Mouse (Mus musculus) forebrain, embryonic 12.5 days (tissue): ENCODE measurements around the gene 1700025B11Rik. TPM values are rescaled to one million over a fixed set of nuclear protein-coding genes. Genes with fewer than 3 reads are reported as not detected.

Experiments
- ATAC-seq: fragments of 200-750 bp; cut with Nextera tagmentation; 2 replicates; pipeline ENCODE4 v1.8.0; 2017; ENCODE audit warnings: moderate TSS enrichment; ENCODE audit not compliant: low FRiP score
- H3K27ac ChIP-seq: fragments of 300-500 bp; sonication (generic); 2 replicates; pipeline ENCODE4 v1.5.1; 2016; ENCODE audit warnings: mild to moderate bottlenecking
- H3K27me3 ChIP-seq: fragments of 300-500 bp; sonication (generic); 2 replicates; pipeline ENCODE4 v1.6.1; 2016; ENCODE audit warnings: mild to moderate bottlenecking
- H3K36me3 ChIP-seq: fragments of 300-500 bp; sonication (generic); replicated peaks from 2 replicates; pipeline ENCODE4 v1.6.1; 2016; ENCODE audit warnings: mild to moderate bottlenecking
- H3K4me1 ChIP-seq: fragments of 300-500 bp; sonication (generic); 2 replicates; pipeline ENCODE4 v1.6.1; 2016
- H3K4me2 ChIP-seq: fragments of 300-500 bp; sonication (generic); 2 replicates; pipeline ENCODE4 v1.6.1; 2016; ENCODE audit warnings: mild to moderate bottlenecking, moderate library complexity
- H3K4me3 ChIP-seq: fragments of 300-500 bp; sonication (generic); replicated peaks from 2 replicates; pipeline ENCODE4 v1.5.1; 2016; ENCODE audit warnings: mild to moderate bottlenecking
- H3K9ac ChIP-seq: fragments of 300-500 bp; sonication (generic); 2 replicates; pipeline ENCODE4 v1.6.1; 2016; ENCODE audit warnings: mild to moderate bottlenecking
- H3K9me3 ChIP-seq: fragments of 300-500 bp; sonication (generic); 2 replicates; pipeline ENCODE4 v1.6.1; 2016
- WGBS: fragments of 180-500 bp; shearing (Covaris S2); methylation state at CpG from one replicate; pipeline ENCODE4 v1.1.7; 2016; 5-methylcytosine and 5-hydroxymethylcytosine counted together
- polyA plus RNA-seq: library from polyadenylated mRNA; unstranded; fragments of >200 nt; fragmentation: Nextera tagmentation; extraction: Ambion mirVana; gene quantifications from 2 replicates; pipeline ENCODE4 v1.2.1, GENCODE M21; 2016

Gene 1700025B11Rik
- not detected in 2 replicates for polyA plus RNA-seq

DNA sequence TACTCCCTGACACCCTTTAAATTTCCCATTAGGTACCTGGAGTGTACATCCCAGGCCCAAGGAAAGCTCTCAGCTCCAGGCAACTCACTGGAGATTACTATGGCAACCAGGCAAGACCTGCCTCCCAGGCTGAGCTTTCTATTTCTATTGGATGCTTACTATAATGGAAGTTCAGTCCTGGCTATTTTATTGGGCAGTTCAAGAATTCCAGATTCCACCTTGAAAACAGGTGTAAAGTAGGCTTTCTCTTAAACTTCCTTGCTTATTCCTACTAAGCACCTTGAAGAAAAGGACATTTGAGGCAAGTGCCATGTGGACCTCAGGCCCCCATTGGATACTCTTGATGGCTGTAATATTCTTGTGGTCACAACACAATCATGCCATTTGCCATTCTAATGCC is at the start of gene 1700025B11Rik:
Gene 1700025B11Rik (minus strand): TSS at position 101 of the 400 bp plus-strand sequence.
- no peaks in the 10 kb centered on the region for H3K4me1 ChIP-seq
- ATAC-seq, result no peak
- no peaks in the 10 kb centered on the region for H3K27me3 ChIP-seq
- no peaks in the 10 kb centered on the region for H3K36me3 ChIP-seq
- H3K27ac ChIP-seq, result no peak within 1 kb of the TSS
- no peaks in the 10 kb centered on the region for H3K9me3 ChIP-seq
- no peak within 1 kb of the TSS for H3K4me2 ChIP-seq
- H3K4me3 ChIP-seq, result no peak within 1 kb of the TSS
- H3K9ac ChIP-seq, result no peak within 1 kb of the TSS

DNA sequence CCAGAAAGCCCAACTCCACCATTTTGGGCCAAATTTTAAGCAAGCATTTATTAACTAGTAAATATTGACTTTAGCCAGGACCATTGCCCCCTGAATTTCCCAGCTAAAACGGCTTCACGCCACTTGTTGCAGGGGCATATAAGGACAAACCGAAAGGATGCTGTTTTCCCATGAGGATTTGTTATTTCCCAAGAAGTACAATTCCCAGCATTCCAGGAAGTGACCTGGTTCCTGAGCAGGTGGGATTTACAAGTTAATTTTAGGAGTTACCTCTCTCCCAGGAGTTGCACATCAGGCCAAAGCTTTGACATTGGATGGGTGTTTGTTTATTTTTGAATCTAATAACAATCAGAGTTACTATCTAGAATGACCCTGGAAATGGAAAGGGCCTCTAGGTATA is 44.4 kb upstream of the 1700025B11Rik start:
- H3K27ac ChIP-seq, result no peak overlapping the region
- no peaks in the 10 kb centered on the region for H3K36me3 ChIP-seq
- H3K4me3 ChIP-seq, result no peak overlapping the region
- no peaks in the 10 kb centered on the region for H3K9me3 ChIP-seq
- no peaks in the 10 kb centered on the region for H3K4me1 ChIP-seq
- H3K9ac ChIP-seq, result no peak overlapping the region
- no peak overlapping the region for H3K4me2 ChIP-seq
- ATAC-seq, result no peak
- WGBS, result 94% methylated on average over 3 of the region's 3 CpGs
- H3K27me3 ChIP-seq, result no peaks in the 10 kb centered on the region

DNA sequence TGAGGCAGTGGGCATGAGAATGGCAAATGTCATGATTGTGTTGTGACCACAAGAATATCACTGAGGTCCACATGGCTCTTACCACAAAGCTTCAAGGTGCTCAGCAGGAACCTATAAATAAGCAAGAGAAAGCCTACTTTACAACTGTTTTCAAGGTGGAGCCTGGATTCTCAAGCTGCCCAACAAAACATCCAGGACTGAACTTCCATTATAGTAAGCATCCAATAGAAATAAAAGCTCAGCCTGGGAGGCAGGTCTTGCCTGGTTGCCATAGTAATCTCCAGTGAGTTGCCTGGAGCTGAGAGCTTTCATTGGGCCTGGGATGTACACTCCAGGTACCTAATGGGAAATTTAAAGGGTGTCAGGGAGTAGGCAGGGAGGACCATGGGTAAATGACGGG is 37.3 kb upstream of the 1700025B11Rik start, which contains the start of gene Gm36245:
Gene Gm36245 (plus strand): TSS at position 301 of the 400 bp plus-strand sequence.
- whole genome bisulfite sequencing, result 86% methylated on average over 1 of the region's 1 CpGs

DNA sequence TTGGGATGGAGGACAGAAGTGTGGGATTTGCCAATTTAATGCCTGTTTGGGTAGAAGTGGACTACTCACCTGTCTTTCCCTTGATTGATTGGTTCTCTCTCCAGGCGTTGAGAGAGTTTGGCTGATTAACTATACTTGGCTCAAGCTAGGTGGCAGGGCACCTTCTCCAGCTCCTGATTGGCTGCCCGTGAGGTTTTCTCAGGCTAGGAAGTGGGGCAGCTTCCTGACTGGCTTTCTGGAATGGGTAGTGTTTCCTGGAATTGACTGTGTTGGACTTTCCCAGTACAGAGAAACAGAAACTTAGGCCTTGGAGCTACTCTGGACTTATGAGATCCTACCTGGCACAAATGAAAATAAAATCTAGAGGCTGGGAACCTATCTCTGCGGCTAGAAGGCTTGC is 36.7 kb upstream of the 1700025B11Rik start:
- Histone ChIP-seq H3K9me3 (no peaks in the 10 kb centered on the region), H3K27ac (no peak overlapping the region), H3K4me2 (no peak overlapping the region), H3K4me3 (no peak overlapping the region), H3K36me3 (no peaks in the 10 kb centered on the region), H3K27me3 (no peaks in the 10 kb centered on the region), H3K4me1 (no peaks in the 10 kb centered on the region), H3K9ac (no peak overlapping the region)
- ATAC-seq, result no peak
- WGBS, result 86% methylated on average over 3 of the region's 3 CpGs

More for the DNA sequence above, 37.3 kb upstream of the 1700025B11Rik start, which contains the start of gene Gm36245:
- no peak within 1 kb of the TSS for H3K4me2 ChIP-seq
- no peak for ATAC-seq
- H3K9ac ChIP-seq, result no peak within 1 kb of the TSS
- no peaks in the 10 kb centered on the region for H3K27me3 ChIP-seq
- no peak within 1 kb of the TSS for H3K4me3 ChIP-seq
- H3K36me3 ChIP-seq, result no peaks in the 10 kb centered on the region
- H3K9me3 ChIP-seq, result no peaks in the 10 kb centered on the region
- H3K4me1 ChIP-seq, result no peaks in the 10 kb centered on the region
- H3K27ac ChIP-seq, result no peak within 1 kb of the TSS

DNA sequence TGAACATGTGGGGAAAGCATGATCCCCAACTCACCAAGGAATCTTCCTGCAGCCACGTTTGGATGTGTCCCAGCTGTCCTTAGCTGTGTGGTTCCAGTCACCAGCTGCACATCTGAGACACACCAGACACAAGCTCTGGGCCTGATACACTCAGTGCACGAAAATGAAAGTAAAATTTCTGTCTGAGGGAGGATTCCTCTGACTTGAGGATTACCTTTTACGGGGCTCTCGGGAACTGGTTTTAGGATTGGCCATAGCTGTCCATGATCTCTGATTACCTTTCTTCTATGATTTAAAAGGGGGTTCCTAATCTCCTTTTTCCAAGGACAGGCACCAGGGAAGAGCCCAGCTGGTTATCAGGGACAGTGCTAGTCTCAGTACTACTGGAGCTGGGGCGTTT is 34.3 kb upstream of the 1700025B11Rik start, which contains the start of gene Apol10b:
Gene Apol10b (minus strand): TSS at position 165 of the 400 bp plus-strand sequence.
- 67% methylated on average over 5 of the region's 5 CpGs for WGBS
- ATAC-seq, result no peak

DNA sequence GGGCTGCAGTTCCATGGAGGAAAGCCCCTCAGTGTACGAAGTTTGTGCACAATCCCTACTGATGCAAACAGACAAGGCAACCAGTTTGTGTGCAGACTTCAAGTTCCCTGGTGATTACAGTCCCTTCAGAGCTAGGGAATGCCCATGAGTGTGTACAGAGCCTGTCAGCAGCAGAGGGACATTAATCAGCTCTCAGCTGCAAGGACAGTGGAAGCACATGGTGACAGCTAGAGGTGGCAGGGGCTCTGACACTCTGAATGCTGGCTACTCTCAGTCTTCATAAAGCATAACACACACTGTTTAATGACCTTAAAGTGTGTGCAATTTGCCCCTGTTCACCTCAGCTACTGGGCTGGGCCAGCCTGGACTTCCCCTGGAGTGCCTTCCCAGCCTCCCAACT is 31.9 kb upstream of the 1700025B11Rik start:
- Histone ChIP-seq H3K4me2 (no peak overlapping the region), H3K4me3 (no peak overlapping the region), H3K27ac (no peak overlapping the region), H3K4me1 (no peaks in the 10 kb centered on the region), H3K9me3 (no peaks in the 10 kb centered on the region), H3K27me3 (no peaks in the 10 kb centered on the region), H3K36me3 (no peaks in the 10 kb centered on the region), H3K9ac (no peak overlapping the region)
- ATAC-seq, result no peak
- WGBS, result 88% methylated on average over 1 of the region's 1 CpGs

More for the DNA sequence above, 34.3 kb upstream of the 1700025B11Rik start, which contains the start of gene Apol10b:
- Histone ChIP-seq H3K36me3 (no peaks in the 10 kb centered on the region), H3K9me3 (no peaks in the 10 kb centered on the region), H3K9ac (no peak within 1 kb of the TSS), H3K4me2 (no peak within 1 kb of the TSS), H3K27ac (no peak within 1 kb of the TSS), H3K27me3 (no peaks in the 10 kb centered on the region), H3K4me1 (no peaks in the 10 kb centered on the region), H3K4me3 (no peak within 1 kb of the TSS)

DNA sequence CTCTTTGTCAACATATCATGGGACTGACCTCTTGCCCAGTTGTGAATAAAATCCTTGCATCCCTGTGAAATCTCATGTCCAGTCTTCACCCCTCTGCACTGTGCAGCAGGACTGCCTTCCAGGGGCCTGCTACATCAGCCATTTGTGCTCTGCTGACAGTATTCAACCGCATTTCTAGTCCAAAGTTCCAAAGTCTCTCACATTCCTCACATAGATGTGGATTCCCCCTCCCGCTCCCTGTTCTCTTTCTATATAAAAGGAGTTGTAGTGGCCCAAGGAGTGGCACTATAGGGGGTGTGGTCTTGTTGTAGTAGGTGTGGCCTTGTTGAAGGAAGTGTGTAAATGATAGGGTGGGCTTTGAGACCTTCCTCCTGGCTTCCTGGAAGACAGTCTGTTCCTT is 29.2 kb upstream of the 1700025B11Rik start:
- Histone ChIP-seq H3K27ac (no peak overlapping the region), H3K4me1 (no peaks in the 10 kb centered on the region), H3K4me2 (no peak overlapping the region), H3K36me3 (no peaks in the 10 kb centered on the region), H3K27me3 (no peaks in the 10 kb centered on the region), H3K9ac (no peak overlapping the region), H3K9me3 (no peaks in the 10 kb centered on the region), H3K4me3 (no peak overlapping the region)
- WGBS, result 70% methylated on average over 2 of the region's 2 CpGs
- ATAC-seq, result no peak

DNA sequence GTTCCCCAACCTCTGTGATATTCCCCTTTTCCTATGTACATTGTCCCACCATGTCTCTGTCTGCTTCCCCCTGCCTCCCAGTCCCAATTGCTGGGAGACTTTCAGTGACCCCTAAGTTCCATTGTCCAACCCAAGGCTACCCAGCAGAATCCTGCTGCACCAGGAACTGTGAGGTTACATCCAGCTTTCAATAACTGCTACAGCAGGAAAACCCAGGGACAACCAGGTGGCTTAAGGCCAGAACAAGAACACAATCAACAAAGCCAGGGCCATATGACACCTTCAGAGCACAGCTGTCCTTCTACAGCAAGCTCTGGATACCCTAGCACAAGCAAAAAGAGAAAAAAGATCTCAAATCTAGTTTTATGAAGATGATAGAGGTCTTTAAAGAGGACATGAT is 27.3 kb upstream of the 1700025B11Rik start:
- Histone ChIP-seq H3K9me3 (no peaks in the 10 kb centered on the region), H3K27me3 (no peaks in the 10 kb centered on the region), H3K4me1 (no peaks in the 10 kb centered on the region), H3K4me3 (no peak overlapping the region), H3K36me3 (no peaks in the 10 kb centered on the region), H3K27ac (no peak overlapping the region), H3K4me2 (no peak overlapping the region), H3K9ac (no peak overlapping the region)
- ATAC-seq, result no peak

DNA sequence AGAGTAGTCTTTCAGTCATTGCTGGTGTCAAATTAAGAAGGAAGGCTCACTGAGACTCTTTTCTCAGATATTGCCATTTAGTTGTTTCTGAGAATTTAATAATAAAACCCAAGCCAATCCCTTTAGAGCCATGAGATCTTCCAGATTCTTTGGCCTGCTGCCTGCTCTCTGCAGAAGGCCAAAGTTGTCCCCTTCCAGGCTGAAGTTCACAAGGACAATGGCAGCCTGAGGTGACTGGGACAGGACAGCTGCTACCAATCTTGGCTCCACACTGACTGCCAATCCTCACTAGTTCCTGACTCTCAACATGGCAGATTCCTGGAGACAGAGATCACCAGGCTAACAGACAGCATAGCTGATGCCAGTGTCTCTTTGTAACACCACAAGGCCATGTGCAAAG is 25.3 kb upstream of the 1700025B11Rik start:
- ATAC-seq, result no peak
- Histone ChIP-seq H3K27ac (no peak overlapping the region), H3K36me3 (no peaks in the 10 kb centered on the region), H3K27me3 (no peaks in the 10 kb centered on the region), H3K4me3 (no peak overlapping the region), H3K9me3 (no peaks in the 10 kb centered on the region), H3K4me1 (no peaks in the 10 kb centered on the region), H3K4me2 (no peak overlapping the region), H3K9ac (no peak overlapping the region)

DNA sequence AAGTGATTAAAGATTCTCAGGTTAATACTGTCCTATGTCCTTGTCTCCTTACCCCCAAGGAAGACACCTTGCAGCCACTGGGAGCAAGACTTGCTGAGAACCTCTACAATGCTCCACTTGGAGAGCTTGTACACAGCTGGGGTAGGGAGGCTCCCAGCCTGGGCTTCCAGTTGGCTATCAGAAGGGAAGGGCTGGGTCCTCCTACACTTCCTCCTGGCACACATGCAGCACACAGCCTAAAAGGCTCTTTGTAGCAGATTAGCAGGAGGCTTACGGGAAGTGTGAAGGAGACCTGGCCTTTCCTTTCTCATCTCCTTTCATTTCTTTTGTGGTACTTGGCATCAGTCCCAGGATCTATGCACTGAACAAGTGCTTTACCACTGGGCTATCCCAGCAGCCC is 20.0 kb upstream of the 1700025B11Rik start:
- no peak for ATAC-seq
- Histone ChIP-seq H3K9ac (no peak overlapping the region), H3K27ac (no peak overlapping the region), H3K27me3 (no peaks in the 10 kb centered on the region), H3K9me3 (no peaks in the 10 kb centered on the region), H3K4me3 (no peak overlapping the region), H3K36me3 (no peaks in the 10 kb centered on the region), H3K4me1 (no peaks in the 10 kb centered on the region; the same call in 1 of the 2 replicates), H3K4me2 (no peak overlapping the region)
- WGBS, result 41% methylated on average over 1 of the region's 1 CpGs

DNA sequence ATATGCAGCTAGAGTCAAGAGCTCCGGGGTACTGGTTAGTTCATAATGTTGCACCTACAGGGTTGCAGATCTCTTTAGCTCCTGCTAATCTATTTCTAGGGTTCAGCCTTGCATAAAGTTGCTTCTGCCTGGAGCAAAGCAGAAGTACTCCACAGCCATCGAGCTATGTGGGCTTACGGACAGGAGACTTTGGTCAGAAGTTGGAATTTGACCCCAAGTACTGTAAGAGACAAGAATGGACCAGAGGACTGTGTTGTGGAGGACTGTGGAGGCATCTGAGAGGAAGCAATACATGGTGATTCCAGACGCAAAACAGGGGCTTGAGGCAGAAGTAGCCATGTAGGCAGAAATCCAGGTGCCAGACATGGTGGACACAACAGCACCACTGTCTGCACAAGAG is 17.6 kb upstream of the 1700025B11Rik start:
- Histone ChIP-seq H3K36me3 (no peaks in the 10 kb centered on the region), H3K27me3 (no peaks in the 10 kb centered on the region), H3K27ac (no peak overlapping the region), H3K4me1 (no peaks in the 10 kb centered on the region; the same call in 1 of the 2 replicates), H3K9me3 (no peaks in the 10 kb centered on the region), H3K4me2 (no peak overlapping the region), H3K4me3 (no peak overlapping the region), H3K9ac (no peak overlapping the region)
- 89% methylated on average over 4 of the region's 4 CpGs for WGBS
- no peak for ATAC-seq

DNA sequence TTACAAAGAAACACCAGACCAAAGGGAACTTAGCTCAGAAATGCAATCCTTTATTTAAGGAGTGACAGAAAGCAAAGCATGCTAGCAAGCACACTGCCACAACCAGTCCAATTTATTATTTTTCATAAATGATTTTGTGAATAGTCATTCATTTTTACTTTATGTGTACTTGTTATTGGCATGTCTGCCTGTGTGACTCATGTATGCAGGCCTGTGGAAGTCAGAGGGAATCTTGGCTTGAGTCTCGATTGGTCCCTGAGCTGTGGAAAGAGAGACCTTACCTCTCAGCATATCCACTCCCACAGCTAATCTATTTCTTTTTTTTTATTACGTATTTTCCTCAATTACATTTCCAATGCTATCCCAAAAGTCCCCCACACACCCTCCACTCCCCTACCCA is 17.1 kb upstream of the 1700025B11Rik start:
- no peak overlapping the region for H3K27ac ChIP-seq
- H3K36me3 ChIP-seq, result no peaks in the 10 kb centered on the region
- H3K27me3 ChIP-seq, result no peaks in the 10 kb centered on the region
- no peak for ATAC-seq
- H3K9ac ChIP-seq, result no peak overlapping the region
- WGBS, result 80% methylated on average over 2 of the region's 2 CpGs
- no peaks in the 10 kb centered on the region; the same call in 1 of the 2 replicates for H3K4me1 ChIP-seq
- H3K4me2 ChIP-seq, result no peak overlapping the region
- no peaks in the 10 kb centered on the region for H3K9me3 ChIP-seq
- no peak overlapping the region for H3K4me3 ChIP-seq

DNA sequence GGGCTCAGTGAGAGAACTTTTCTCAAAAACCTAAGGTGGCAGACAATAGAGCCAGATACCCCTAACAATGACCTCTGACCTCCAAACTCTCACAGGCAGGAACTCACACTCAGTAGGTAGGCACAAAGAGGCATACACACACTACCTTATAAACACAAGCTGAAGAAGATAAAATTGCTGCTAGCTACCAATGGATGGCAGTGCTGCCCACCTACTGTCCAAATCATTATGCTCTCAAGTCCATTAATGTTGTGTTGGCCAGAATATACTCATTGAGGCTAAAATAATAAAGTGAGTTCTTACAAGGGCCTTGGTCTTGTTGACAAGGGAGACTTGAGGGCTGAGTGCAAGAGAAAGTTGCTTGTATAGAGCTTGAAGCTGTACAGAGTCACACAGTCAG is 1.5 kb upstream of the 1700025B11Rik start:
- Histone ChIP-seq H3K4me2 (no peak overlapping the region), H3K27ac (no peak overlapping the region), H3K36me3 (no peaks in the 10 kb centered on the region), H3K4me1 (no peaks in the 10 kb centered on the region), H3K4me3 (no peak overlapping the region), H3K9me3 (no peaks in the 10 kb centered on the region), H3K27me3 (no peaks in the 10 kb centered on the region), H3K9ac (no peak overlapping the region)
- ATAC-seq, result no peak
